Mouse (Mus musculus): ENCODE data around the gene Kcnh3. TPM values are rescaled to one million over a fixed set of nuclear protein-coding genes. Genes with fewer than 3 reads are reported as not detected.

The Kcnh3 gene
- 3.9 and 4.7 TPM in 2 replicates for polyA plus RNA-seq (2012; rRNA removed)

DNA sequence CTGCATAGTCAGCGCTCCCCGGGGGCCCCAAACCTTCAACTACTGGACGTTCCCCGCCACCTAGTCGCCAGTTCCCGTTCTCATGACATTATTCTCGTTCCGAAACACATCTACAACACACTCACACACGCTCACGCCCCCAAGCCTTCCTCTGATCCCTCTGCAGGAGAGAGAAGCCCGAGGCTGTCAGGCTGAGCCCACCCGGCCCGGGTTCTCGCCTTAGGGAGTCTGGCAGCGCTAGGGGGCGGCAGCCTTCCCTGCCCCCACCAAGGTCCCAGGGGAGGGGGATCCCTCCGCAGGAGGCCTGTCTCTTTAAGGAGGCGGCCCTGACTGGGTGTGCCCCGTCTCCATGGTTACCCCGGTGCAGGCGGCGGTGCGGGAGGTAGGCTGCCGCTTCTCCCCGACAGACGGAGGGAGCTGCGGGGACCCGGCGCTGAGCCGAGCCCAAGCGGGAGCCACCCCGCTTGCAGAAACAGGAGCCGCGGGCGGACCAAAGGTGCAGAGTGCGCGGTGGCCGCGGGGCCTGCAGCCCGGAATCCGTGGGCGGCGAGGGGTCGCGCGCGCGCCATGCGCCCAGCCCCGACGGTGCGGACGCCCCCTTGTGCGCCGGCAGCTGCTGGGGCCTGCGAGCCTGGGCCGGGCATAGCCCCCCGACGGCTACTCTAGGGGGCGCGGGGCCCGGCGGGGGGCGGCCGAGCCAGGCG is at the start of gene Kcnh3:
Gene Kcnh3, plus strand, starts transcription at position 654 of the 704 bp plus-strand sequence.
- no peak for DNase-seq (ENCODE audit: low read depth, low spot score)
- 2% methylated on average over 65 of the region's 66 CpGs for WGBS

DNA sequence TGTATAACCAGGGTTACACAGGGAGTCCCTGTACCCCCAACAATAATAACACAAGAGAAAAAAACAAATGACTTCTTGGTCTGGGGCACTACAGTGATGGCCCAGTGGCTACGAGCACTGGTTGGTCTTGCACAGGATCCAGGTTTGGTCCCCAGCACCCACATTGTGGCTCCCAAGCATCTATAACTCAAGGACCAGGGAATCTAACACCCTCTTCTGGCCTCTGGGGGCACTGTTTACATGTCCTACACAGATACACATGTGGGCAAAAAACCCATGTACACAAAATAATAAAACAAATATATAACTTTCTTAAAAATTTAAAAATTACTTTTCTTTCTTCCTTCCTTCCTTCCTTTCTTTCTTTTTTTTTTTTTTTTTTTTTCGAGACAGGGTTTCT is 45.0 kb upstream of the Kcnh3 start:
- 94% methylated on average over 1 of the region's 2 CpGs for WGBS
- DNase-seq (ENCODE audit: low read depth, low spot score): no peak

DNA sequence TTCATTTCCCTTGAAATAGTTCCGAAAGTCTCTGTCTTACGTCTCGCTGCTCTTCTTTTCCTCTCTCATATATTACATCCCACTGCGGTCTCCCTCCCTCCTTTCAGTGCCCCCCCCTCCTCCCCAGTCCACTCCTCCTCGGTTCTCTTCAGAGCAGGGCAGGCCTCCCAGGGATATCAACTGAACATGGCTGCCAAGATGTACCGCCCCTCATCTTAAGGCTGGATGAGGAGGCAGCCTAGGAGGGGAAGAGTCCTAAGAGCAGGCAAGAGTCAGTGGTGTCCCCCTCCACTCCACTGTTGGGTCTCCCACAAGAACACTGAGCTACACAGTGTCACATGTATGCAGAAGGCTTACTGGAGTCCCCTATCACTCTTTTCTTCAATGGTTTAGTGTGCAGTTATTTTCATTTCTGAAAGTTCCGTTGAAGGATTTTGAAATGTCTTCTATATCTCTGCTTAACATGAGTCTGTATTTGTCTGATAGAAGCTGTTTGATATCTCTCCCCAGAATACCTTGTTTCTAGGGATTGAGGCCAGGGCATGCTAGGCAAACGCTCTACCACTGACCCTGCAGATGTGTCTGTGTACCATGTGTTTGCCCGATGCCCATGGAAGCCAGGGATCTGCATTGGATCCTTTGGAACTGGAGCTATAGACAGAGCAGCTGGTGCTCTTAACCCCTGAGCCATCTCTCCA is 40.3 kb upstream of the Kcnh3 start:
- no peak for DNase-seq (ENCODE audit: low read depth, low spot score)
- WGBS: 90% methylated on average over 9 of the region's 9 CpGs

DNA sequence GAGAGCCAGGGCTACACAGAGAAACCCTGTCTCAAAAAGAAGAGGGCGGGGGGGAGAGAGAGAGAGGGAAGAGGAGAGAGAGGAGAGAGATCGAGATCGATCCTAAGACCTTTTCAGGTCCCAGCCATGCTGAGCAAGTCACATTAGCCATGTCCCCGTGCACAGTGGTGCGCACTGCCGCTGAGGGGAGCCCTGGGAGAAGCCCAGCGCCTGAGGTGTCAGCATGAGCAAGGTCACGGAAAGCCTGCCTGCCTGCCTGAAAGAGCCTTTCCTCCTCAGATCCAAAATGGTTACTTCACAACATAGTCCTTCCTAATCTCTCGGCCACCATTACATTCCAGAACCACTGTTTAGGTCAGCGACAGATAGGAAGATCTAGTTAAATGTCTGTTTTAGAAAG is 30.3 kb upstream of the Kcnh3 start:
- WGBS: 78% methylated on average over 10 of the region's 10 CpGs

DNA sequence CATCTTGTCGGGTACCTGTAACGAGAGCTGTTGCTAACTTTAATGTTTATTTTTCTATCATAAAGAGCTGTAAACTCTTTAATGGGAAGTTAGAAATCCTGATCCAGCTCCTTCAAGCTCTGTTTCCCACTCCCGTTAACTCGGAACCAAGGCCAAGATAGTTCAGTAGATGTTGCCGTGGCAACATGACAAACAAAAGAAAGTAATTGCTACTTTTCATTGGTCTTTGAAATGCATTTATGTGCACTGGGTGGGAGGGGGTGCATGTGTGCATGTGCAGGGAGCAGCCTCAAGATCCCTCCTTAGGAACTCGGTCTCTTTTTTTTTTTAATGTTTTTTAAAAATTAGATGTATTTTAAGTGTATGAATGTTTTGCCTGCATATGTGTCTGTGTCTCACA is 29.6 kb upstream of the Kcnh3 start:
- DNase-seq (ENCODE audit: low read depth, low spot score): no peak
- WGBS: 15% methylated on average over 6 of the region's 6 CpGs

More for the DNA sequence above, 30.3 kb upstream of the Kcnh3 start:
- no peak for DNase-seq (ENCODE audit: low read depth, low spot score)

DNA sequence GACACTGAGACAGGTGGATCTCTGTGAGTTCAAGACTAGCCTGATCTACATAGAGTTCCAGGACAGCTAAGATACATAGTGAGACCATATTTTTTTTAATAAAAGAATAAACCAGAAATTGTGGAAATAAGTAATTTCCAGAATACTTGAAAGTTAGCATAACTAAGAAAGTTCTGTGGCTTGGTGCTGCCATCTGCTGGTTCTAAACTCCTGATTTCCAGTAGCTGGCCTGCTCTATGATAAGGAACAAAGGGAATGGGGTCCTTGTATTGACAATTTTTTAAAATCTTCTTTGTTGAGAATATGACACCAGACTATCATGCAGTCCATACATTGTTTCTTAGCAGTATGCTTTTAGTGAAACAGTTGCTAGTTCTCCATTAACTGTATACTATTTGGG is 25.9 kb upstream of the Kcnh3 start:
- no peak for DNase-seq (ENCODE audit: low read depth, low spot score)

DNA sequence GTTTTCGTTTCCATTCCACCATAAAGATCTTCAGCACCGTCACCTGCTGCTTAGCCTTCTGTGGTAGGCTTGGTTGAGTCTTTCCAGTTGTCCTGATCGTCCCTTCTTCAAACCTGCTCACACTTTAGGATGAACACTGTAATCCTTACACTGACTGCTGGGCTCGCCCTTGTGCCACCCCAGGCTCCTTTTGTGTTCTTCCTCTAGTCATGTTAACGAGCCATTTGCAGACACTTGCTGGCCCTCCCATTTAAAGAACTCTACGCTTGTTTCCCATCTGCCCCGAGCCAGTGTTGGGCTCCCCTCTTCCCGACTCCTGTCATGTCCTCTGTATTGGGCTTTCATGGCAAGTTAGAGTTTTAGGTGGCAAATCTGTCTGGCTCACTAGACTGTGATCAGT is 18.7 kb upstream of the Kcnh3 start:
- WGBS: 77% methylated on average over 8 of the region's 8 CpGs

DNA sequence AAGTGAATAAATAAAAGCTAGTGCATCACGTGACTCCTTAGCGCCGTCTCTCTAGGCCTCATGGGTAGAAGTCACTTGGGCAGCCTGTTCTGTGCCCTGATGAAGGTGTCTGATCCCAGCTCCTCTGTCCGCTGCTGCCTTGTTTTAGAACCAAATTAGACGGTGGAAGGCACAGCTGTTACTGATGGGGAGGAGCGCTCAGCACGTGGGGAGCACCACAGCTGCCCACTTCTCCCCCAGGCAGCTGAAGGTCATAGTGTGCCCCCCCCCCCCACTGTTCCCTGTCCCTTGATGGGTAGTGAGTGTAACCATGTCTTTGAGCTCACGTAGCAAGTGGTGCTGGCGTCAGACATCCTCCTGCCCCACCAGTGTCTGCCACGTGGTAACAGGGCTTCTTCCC is 11.5 kb upstream of the Kcnh3 start:
- 89% methylated on average over 10 of the region's 10 CpGs for WGBS
- no peak for DNase-seq (ENCODE audit: low read depth, low spot score)

More for the DNA sequence above, 18.7 kb upstream of the Kcnh3 start:
- no peak for DNase-seq (ENCODE audit: low read depth, low spot score)

DNA sequence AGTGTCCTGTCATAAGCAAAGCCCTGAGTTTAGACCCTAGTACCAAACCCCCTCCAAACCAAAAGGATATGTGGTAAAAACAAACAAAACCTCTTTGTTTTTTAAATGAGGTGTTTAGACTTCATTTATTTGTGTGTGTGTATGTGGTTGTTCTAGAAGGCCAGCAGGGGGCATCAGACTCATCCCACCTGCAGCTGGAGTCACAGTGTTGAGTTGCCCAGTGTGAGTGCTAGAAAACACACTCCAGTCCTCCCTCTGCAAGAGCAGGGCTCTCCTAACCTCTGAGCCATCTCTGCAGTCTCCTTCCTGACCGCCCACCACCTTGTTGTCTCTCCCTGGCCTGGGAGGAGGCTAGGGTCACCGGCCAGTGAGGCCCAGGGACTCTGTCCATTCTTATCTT is 9.7 kb upstream of the Kcnh3 start:
- no peak for DNase-seq (ENCODE audit: low read depth, low spot score)
- WGBS: 96% methylated on average over 2 of the region's 2 CpGs

DNA sequence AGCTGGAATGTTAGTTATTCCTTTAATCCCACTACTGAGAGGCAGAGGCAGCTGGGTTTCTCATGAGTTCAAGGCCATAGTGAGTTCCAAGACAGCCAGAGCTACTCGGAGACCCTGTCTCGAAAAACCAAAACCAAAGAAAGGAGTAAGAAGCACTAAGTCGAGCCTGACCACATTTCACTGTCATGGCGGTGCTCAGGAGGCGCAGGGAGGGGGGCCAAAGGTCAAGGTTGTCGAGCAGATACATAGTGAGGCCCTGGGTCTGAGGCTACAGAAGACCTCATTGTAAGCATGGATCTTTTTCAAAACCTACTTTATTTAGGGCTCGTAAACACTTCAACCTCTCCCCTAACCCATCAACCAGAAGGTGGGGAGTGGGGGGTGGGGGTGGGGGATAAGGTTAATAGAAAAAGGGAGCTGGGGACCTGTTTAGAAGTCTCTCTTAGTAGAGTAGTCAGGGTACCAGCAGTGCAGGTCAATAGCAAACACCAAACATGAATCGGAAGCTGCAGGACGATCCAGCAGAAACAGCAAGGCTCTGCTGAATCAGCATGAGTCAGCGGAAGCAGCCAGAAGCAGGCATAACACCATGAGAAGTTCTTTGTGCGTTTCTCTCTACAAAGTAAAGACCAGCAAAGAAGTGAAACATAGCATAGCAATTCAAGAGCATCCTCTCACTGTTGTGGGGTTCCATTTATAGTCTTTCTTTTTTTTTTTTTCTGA is 8.8 kb upstream of the Kcnh3 start:
- WGBS: 86% methylated on average over 11 of the region's 11 CpGs
- DNase-seq (ENCODE audit: low read depth, low spot score): no peak

DNA sequence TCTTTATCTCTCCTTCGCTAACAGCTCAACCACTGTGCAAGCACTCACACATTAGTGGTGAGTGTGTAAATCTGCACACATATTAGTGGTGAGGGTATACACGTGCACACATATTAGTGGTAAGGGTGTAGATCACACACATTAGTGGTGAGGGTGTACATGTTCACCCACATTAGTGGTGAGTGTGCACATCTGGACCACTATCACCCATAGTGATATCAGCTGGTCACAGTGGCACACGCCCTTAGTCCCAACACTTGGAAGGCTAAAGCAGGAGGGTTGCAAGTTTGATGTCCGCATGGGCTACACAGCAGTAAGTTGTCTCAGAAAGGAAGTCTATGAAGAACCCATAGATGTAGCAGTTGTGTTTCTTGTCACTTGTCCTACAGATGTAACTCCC is 7.0 kb upstream of the Kcnh3 start:
- 88% methylated on average over 4 of the region's 4 CpGs for WGBS
- DNase-seq (ENCODE audit: low read depth, low spot score): no peak

DNA sequence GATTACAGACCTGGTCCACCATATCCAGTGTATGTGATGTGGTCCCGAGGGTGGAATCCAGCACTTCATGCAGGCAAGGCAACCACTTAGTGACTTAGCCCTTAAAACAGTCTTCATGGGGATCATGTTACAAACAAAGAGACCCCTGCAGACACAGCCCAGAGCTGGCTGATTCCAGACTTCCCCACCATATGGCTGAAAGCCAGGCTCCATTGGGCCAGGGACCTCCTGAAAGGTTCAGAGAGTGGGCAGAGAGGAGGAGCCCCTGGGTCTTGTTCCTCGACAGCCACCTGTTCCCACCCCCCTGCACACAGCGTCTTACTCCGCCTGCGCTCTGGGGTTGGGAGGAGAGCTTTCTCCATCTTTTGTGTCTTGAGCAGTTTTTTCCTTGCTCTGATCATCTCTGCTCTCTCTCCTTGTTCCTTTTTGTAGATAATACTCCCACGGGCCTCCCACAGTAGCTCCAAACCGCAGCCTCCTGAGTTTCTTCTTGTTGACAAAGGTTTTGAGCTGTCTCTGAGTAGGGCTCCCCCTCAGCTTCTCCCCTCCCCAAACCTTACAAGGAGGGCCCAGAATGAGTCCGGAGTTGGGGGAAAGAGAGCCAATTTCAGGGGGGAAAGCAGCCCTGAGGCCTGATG is 3.2 kb upstream of the Kcnh3 start:
- WGBS: 37% methylated on average over 8 of the region's 8 CpGs
- DNase-seq (ENCODE audit: low read depth, low spot score): no peak

DNA sequence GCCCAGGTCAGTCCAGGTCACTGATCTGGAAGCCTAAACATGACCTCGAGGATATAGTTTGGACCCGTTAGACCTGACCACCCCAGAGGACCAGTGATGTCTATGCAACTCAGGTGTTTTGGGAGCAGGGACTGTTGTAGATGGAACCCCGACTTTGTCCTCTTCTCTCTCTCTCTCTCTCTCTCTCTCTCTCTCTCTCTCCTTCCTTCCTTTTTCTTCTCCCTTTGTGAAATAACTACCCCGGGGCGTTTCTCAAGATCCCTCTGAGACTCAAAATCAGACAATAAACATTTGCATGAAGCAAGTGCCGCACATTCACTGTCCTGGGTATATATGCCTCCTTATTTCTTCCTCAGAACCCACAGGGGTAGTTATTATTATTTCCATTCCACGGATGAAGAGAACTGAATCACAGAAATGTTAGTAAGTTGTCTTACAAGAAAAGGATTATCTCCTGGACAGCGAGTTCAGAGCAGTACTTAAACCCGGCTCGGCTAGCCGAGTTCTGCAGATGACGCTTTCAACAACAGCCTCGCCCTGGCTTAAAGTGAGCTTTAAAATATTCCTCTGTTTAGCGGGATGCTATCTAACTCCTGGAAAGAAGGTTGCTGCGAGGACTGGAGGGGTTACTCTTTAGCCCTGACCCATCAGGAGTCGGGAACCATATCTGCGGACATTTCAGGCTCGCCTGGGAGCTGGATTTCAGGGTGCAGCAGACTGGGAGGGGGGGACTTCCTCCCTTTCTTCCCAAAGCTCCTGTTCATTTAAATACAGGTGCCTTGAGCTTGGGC is 1.7 kb upstream of the Kcnh3 start:
- WGBS: 4% methylated on average over 18 of the region's 18 CpGs
- no peak for DNase-seq (ENCODE audit: low read depth, low spot score)

DNA sequence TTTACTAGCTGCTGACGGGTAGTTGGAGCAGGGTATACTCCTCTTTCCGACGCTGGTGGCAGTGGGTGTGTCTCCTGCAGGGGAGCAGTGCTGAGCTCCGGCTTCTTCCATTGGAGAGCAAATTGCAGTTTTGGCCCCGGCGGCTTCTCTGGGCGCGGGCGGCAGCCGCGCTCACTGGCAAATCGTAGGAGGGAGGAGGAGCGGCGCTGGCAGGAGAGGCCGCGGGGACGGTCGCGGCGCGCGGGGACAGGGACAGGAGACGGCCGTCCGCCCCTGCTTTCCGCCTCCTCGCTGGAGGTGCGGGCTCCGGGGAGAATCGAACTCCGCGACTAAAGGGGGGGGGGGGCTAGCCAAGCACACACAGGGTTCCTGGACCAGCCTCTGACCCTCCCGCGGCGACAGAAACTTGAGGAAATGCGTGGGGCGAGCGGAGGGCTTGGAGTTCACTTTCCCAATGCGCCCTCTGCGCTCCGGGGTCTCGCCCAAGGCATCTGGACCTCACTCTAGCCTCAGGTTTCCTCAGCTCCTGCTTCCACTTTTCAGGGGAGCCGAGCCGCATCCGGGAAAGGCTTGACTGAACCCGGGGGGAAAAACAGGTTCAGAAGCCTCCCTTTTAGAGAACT is 965 bp upstream of the Kcnh3 start:
- WGBS: under 1% methylated on average over 46 of the region's 46 CpGs
- DNase-seq (ENCODE audit: low read depth, low spot score): no peak

DNA sequence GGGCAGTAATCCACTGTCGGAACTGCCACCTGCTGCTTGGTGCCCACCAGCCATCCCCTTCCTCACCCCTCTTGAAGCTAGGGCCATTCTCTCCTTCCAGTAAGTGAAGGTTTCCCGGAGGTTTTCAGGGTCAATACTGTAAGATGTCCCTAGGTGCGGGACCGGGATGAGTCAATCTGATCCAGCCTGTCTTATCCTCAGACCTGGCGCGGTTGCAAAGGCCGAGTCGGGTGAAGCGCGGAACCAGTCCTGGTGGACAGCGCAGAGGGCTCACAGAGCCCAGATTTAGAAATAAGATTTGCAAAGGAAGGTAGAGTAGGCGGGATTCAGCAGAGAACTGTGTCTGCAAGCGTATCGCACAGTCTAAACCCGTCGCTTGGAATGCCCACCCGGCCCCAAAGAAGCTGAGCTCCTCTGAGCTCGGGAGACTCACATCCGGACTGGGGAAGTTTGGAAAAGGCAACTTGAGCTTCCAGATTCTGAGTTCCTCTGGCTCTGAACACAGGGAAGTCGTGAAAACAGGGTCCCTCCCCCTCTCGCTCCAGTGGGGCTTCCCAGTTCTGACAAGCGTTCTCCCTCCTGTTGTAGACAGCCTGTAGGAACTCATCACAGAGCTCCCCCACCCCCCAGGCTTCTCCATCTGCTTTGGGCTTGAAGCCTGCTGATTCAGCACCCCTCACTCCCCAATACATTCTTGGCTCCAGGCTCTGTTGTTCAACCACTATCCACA is 585 bp downstream of the Kcnh3 start:
- DNase-seq (ENCODE audit: low read depth, low spot score): no peak
- WGBS: 6% methylated on average over 22 of the region's 22 CpGs

DNA sequence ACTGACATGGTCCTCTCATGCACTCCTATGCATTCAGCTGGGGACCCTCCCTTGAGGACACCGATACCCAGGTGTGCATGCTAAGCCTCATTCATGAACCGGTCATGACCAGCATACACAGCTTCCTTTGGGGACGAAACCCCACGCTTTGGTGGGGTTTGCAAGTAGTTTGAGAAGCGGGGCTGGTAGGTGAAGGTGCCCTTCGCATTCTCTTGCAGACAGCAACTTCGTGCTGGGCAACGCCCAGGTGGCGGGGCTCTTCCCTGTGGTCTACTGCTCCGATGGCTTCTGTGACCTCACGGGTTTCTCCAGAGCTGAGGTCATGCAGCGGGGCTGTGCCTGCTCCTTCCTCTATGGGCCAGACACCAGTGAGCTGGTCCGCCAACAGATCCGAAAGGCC is 1.4 kb downstream of the Kcnh3 start:
- no peak for DNase-seq (ENCODE audit: low read depth, low spot score)
- 45% methylated on average over 14 of the region's 14 CpGs for WGBS

DNA sequence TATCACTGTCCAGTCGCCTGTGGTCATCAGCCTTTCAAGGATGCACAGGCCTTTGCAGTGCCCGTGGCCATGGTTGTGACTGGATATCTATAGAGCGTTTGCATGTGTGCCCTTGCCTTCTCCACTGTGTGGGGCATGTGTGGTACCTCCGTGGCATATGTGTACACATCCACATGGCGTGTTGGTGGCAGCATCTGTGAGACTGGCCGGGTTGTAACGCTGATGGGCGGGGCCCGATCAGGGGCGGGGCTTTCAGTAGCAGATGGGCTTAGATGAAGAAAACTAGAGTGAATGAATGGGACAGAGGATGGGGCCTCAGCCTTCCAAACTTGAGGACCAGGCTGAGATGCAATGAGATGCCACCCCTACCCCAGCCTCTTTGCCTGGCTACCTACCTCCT is 7.3 kb downstream of the Kcnh3 start:
- WGBS: 49% methylated on average over 10 of the region's 10 CpGs
- no peak for DNase-seq (ENCODE audit: low read depth, low spot score)

DNA sequence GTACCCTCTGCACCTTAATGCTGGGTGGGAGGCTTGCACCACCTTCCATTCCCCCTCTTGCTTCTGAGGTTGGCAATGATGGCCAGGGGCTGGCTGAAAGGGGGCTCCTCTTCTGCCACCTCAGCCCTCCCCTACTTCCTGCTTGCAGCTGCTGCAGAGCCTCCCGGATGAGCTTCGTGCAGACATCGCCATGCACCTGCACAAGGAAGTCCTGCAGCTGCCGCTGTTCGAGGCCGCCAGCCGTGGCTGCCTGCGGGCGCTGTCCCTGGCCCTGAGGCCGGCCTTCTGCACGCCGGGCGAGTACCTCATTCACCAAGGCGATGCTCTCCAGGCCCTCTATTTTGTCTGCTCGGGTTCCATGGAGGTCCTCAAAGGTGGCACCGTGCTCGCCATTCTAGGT is 9.1 kb downstream of the Kcnh3 start:
- WGBS: 40% methylated on average over 17 of the region's 17 CpGs
- DNase-seq (ENCODE audit: low read depth, low spot score): no peak
